Mouse (Mus musculus): Measurements from ENCODE around the gene Hdx.

Hdx gene

GRCm38 (mm10) chrX:111696356-111697282 lies at the start of gene Hdx:
TSS of gene Hdx (minus strand) at chrX:111697079.
- DNase-seq: peak; percentile 73 to 77

- no peak for DNase-seq
These were observed 11.2 kb downstream of the Hdx start for GRCm38 (mm10) chrX:111685665-111686064.

- no peak for DNase-seq
These were observed 25.2 kb downstream of the Hdx start for GRCm38 (mm10) chrX:111671685-111672084.

- no peak for DNase-seq
These were observed 36.5 kb downstream of the Hdx start for GRCm38 (mm10) chrX:111660381-111660780.

GRCm38 (mm10) chrX:111658671-111659070 lies 38.2 kb downstream of the Hdx start:
- no peak for DNase-seq

- no peak for DNase-seq
These were observed 51.9 kb downstream of the Hdx start for GRCm38 (mm10) chrX:111644945-111645344.

GRCm38 (mm10) chrX:111640616-111641015 lies 56.3 kb downstream of the Hdx start:
- DNase-seq: no peak

GRCm38 (mm10) chrX:111597631-111598161 lies 99.2 kb downstream of the Hdx start:
- DNase-seq: no peak

- no peak for DNase-seq
These were observed 109.3 kb downstream of the Hdx start for GRCm38 (mm10) chrX:111587616-111588015.

- DNase-seq: no peak
These were observed 119.8 kb downstream of the Hdx start for GRCm38 (mm10) chrX:111577044-111577443.

GRCm38 (mm10) chrX:111537859-111538258 lies 159.0 kb downstream of the Hdx start, which contains the start of gene Rps6ka6:
TSS of gene Rps6ka6 (minus strand) at chrX:111537959.
- DNase-seq: no peak

Measured in kidney, postnatal 4 days (tissue).